Mouse (Mus musculus) hindbrain, embryonic 11.5 days (tissue): Measurements from ENCODE around the gene Brca2. TPM values are rescaled to one million over a fixed set of nuclear protein-coding genes. Genes with fewer than 3 reads are reported as not detected.

Source experiments
- ATAC-seq: fragments of 200-750 bp; cut with Nextera tagmentation; 2 replicates; pipeline ENCODE4 v1.8.0; 2017; ENCODE audit warnings: mild to moderate bottlenecking, moderate TSS enrichment, moderate library complexity; ENCODE audit not compliant: low FRiP score
- DNase-seq: peaks from one replicate; pipeline ENCODE4 v3.0.0-alpha.2; 2015; ENCODE audit warnings: low spot score
- H3K27ac ChIP-seq: fragments of 300-500 bp; sonication (generic); 2 replicates; pipeline ENCODE4 v1.5.1; 2014; ENCODE audit warnings: mild to moderate bottlenecking, low read depth, low read length
- H3K27me3 ChIP-seq: fragments of 300-500 bp; sonication (generic); 2 replicates; pipeline ENCODE4 v1.6.1; 2014; ENCODE audit warnings: mild to moderate bottlenecking, low read length, moderate library complexity, mixed read lengths; ENCODE audit not compliant: control insufficient read depth, insufficient read depth
- H3K36me3 ChIP-seq: fragments of 300-500 bp; sonication (generic); 2 replicates; pipeline ENCODE4 v1.6.1; 2014; ENCODE audit warnings: mild to moderate bottlenecking, low read length, moderate library complexity, mixed read lengths; ENCODE audit not compliant: control insufficient read depth, insufficient read depth
- H3K4me1 ChIP-seq: fragments of 300-500 bp; sonication (generic); replicated peaks from 2 replicates; pipeline ENCODE4 v1.6.1; 2014; ENCODE audit warnings: low read length, mixed read lengths; ENCODE audit not compliant: control insufficient read depth, insufficient read depth
- H3K4me2 ChIP-seq: fragments of 300-500 bp; sonication (generic); replicated peaks from 2 replicates; pipeline ENCODE4 v1.6.1; 2014; ENCODE audit warnings: mild to moderate bottlenecking, low read depth, low read length
- H3K4me3 ChIP-seq: fragments of 300-500 bp; sonication (generic); 2 replicates; pipeline ENCODE4 v1.5.1; 2014; ENCODE audit warnings: low read depth, low read length
- H3K9ac ChIP-seq: fragments of 300-500 bp; sonication (generic); 2 replicates; pipeline ENCODE4 v1.6.1; 2014; ENCODE audit warnings: low read depth, low read length
- H3K9me3 ChIP-seq: fragments of 300-500 bp; sonication (generic); 2 replicates; pipeline ENCODE4 v1.6.1; 2016; ENCODE audit warnings: low read length; ENCODE audit not compliant: control insufficient read depth
- WGBS: fragments of 180-500 bp; shearing (Covaris S2); extraction: QIAGEN DNeasy Blood & Tissue Kit; methylation state at CpG from one replicate; pipeline ENCODE4 v1.1.7; 2014; 5-methylcytosine and 5-hydroxymethylcytosine counted together
- polyA plus RNA-seq: library from polyadenylated mRNA; unstranded; fragments of >200 nt; fragmentation: Nextera tagmentation; extraction: Ambion mirVana; gene quantifications from 2 replicates; pipeline ENCODE4 v1.2.1, GENCODE M21; 2014

Brca2 gene
- polyA plus RNA-seq, 1 experiment from 2014 or later, result 25.8 TPM

DNA sequence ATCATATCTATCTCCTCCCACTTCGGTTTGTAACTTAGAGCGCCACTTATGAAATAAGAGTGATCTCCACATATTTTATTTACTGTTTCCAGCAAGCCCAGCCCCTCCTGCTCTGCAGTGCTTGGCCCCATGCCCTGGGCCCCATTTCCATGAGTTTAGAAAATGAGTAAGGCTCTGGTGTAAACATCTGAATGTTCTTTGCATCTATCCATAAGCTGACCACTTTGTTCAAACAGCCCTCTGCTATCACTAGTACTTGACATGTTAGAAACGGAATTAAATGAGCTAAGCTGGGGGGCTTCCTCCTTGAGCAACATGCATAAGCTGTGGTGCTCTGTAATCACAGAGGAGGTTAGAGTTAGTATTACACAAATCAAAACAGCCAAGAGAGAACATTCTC, 52.0 kb downstream of the Brca2 start:
- Histone ChIP-seq H3K4me2 (no peak overlapping the region), H3K27ac (no peak overlapping the region), H3K4me3 (no peak overlapping the region), H3K9ac (no peak overlapping the region), H3K36me3 (0 out of 2 replicates have a peak, but pooled peaks cover 2% of the 10 kb centered on the region), H3K9me3 (no peaks in the 10 kb centered on the region), H3K27me3 (no peaks in the 10 kb centered on the region), H3K4me1 (no peaks in the 10 kb centered on the region)
- DNase-seq (no peak), ATAC-seq (no peak)
- WGBS, result 97% methylated on average over 3 of the region's 3 CpGs

DNA sequence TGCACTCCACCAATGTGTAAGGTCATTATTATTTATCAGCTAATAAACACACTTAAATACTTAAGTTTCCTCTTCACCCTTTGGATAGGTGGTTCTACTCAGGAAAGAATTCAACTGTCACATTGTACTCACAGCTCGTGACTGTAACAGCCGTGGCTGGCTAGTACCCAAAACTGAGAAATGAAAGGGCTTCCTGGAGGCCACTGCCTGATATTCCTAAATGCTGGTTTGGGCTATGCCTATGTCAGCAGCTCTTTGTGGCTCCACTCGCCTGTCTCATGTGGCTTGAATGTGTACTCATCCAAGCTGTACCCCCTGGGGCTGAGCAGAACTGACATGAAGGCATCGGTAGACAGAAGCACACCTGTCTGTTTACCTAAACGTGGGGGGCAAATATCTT, 52.5 kb downstream of the Brca2 start:
- Histone ChIP-seq H3K4me1 (no peaks in the 10 kb centered on the region), H3K9me3 (no peaks in the 10 kb centered on the region), H3K4me2 (no peak overlapping the region), H3K36me3 (0 out of 2 replicates have a peak, but pooled peaks cover 2% of the 10 kb centered on the region), H3K27ac (no peak overlapping the region), H3K9ac (no peak overlapping the region), H3K4me3 (no peak overlapping the region), H3K27me3 (no peaks in the 10 kb centered on the region)
- WGBS, result 84% methylated on average over 5 of the region's 5 CpGs
- ATAC-seq (no peak), DNase-seq (no peak)

DNA sequence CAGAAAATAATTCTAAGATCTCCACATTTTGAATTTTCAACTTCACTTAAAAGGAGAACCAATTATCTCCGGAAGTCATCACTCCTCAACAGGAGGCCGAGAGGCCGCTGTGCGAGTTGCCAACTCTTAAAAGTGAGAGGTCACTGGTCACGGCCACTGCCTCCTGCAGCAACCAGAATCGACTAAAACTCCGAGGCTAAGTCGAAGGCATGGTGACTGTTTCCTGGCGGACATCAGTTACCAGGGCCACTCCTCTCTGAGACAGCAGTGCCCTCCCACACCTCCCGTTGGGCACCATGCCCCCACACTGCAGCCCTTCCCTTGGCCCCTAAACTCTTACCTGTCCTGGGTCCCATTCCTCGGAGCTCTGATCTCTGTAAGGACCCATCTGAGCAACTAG, 54.4 kb downstream of the Brca2 start:
- H3K4me2 ChIP-seq, result no peak overlapping the region
- no peak overlapping the region for H3K27ac ChIP-seq
- no peak overlapping the region for H3K9ac ChIP-seq
- DNase-seq, result no peak
- H3K36me3 ChIP-seq, result no peaks in the 10 kb centered on the region
- H3K4me1 ChIP-seq, result no peaks in the 10 kb centered on the region
- H3K27me3 ChIP-seq, result no peaks in the 10 kb centered on the region
- H3K4me3 ChIP-seq, result no peak overlapping the region
- WGBS, result 86% methylated on average over 11 of the region's 11 CpGs
- no peak for ATAC-seq
- no peaks in the 10 kb centered on the region for H3K9me3 ChIP-seq

DNA sequence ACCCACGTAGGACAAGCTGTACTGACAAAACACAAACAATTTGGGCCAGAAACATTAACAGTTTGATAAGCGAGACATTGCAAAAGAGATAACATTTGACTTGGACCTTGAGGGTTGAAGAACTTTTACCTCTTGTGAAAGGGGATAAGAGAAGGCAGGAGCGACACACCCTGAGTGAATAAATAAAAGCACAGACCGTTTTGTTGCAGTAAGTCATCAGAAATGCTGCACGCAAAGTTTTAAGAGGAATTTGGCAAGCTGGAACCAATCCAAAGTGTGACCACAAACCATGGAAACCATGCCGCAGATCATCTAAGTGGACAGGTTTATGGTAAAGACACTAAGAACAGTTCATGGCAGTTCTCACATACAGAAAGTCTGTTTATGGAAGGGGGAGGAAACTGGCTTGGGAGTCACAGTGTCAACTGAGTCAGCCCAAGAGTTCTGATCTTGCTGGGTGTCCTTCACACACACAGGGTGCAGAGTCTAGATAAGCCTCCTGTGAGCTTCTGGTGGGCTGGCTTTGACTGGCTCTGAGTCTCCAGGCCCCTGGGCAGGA, 56.3 kb downstream of the Brca2 start:
- no peaks in the 10 kb centered on the region for H3K4me1 ChIP-seq
- H3K36me3 ChIP-seq, result no peaks in the 10 kb centered on the region
- no peak overlapping the region for H3K27ac ChIP-seq
- no peak for DNase-seq
- no peak overlapping the region for H3K4me2 ChIP-seq
- H3K9me3 ChIP-seq, result no peaks in the 10 kb centered on the region
- 92% methylated on average over 6 of the region's 6 CpGs for WGBS
- no peak overlapping the region for H3K9ac ChIP-seq
- no peak for ATAC-seq
- no peaks in the 10 kb centered on the region for H3K27me3 ChIP-seq
- no peak overlapping the region for H3K4me3 ChIP-seq

DNA sequence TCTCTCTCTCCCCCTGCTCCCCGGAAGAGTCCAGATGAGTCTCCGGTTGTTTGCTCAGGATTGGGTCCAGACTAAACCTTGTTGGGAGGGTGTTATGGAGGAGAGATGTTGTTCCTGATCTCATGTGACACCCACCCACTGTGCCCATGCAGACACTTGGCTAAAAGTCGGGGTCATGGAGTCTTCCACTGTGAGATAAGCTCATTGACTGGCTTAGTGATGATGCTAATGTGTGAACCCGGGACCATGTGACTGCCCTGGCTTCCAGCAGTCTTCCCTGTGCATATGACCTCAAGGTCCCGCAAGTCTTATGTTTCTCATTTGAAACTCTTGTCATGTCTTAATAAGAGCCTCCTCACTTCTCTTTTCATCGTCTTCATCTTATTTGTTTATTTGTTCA, 58.8 kb downstream of the Brca2 start:
- no peak for DNase-seq
- no peak for ATAC-seq
- Histone ChIP-seq H3K9me3 (no peaks in the 10 kb centered on the region), H3K27me3 (no peaks in the 10 kb centered on the region), H3K4me1 (no peaks in the 10 kb centered on the region), H3K36me3 (no peaks in the 10 kb centered on the region), H3K4me3 (no peak overlapping the region), H3K4me2 (no peak overlapping the region), H3K9ac (no peak overlapping the region), H3K27ac (no peak overlapping the region)
- WGBS, result 69% methylated on average over 6 of the region's 6 CpGs

DNA sequence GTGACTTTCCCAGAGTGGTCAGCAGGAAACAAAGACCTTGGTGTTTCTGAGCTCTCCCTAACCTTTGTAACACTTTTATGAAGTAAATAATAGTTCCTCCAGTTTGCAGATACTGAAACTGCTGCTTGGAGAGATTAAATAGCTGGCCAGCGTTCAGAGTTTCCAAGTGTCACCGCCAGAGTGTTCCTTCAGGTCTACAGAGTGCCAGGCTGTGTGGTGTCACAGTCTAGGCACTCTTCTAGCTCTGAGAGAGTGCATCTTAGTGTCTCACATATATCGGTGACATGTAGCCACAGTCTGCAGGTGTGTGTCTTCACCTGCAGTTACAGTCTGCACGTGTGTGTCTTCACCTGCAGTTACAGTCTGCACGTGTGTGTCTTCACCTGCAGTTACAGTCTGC, 60.8 kb downstream of the Brca2 start:
- H3K4me3 ChIP-seq, result no peak overlapping the region
- no peak for DNase-seq
- no peak for ATAC-seq
- no peak overlapping the region for H3K27ac ChIP-seq
- H3K36me3 ChIP-seq, result no peaks in the 10 kb centered on the region
- H3K4me2 ChIP-seq, result no peak overlapping the region
- no peaks in the 10 kb centered on the region for H3K4me1 ChIP-seq
- WGBS, result 85% methylated on average over 5 of the region's 5 CpGs
- H3K27me3 ChIP-seq, result no peaks in the 10 kb centered on the region
- no peak overlapping the region for H3K9ac ChIP-seq
- H3K9me3 ChIP-seq, result no peaks in the 10 kb centered on the region

DNA sequence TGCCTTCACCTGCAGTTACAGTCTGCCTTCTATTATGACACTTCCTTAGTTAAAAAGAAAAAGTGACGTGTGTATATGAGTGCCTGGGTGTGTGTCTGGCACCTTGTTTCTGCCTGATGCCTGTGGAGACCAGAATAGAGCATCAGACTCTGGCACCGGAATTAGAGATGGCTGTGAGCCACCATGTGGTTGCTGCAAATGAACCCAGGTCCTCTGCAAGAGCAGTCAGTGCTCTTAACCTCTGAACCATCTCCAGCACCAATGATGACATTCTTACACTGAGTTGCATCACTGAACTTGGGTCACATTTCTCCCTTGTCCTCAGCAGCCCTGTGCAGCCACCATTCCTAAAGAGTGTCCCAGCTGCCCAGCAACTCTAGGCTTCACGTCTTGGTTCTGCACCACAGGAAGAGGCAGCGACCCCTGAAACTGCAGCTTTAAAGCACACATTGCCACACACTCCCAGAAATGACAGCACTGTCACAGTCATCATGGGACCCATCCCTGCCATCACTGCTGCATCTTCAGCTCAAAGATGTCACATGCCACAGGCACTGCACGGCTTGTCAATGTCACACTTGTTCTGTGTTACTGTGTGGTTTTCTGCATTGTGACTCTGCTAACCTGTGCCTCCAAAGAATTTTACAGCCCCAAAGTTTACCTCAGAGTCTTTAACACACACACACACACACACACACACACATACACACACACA, 61.3 kb downstream of the Brca2 start:
- Histone ChIP-seq H3K9ac (no peak overlapping the region), H3K9me3 (no peaks in the 10 kb centered on the region), H3K27me3 (no peaks in the 10 kb centered on the region), H3K27ac (no peak overlapping the region), H3K4me2 (no peak overlapping the region), H3K36me3 (no peaks in the 10 kb centered on the region), H3K4me3 (no peak overlapping the region), H3K4me1 (no peaks in the 10 kb centered on the region)
- DNase-seq, result no peak
- WGBS, result 82% methylated on average over 5 of the region's 5 CpGs
- no peak for ATAC-seq

DNA sequence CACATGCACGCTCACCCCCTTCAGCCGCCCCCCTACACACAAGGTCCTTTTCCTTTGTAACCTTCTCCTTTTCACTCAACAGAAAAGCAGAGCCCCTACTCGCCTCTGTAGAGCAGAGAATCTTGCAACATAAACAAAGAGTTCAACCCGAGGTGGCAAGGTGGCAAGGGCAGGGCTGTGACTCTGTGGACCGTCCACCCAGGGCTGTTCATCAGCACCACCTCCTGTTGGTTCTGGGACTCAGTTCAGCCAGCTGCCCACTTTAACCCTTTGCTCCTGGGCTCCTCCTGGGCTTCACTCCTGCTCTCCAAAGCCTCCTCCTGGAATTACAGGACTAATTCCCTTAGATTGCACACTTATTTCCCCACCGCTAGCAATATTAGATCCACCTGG, 61.9 kb downstream of the Brca2 start:
- Histone ChIP-seq H3K4me1 (no peaks in the 10 kb centered on the region), H3K9me3 (no peaks in the 10 kb centered on the region), H3K4me3 (no peak overlapping the region), H3K4me2 (no peak overlapping the region), H3K27me3 (no peaks in the 10 kb centered on the region), H3K36me3 (no peaks in the 10 kb centered on the region), H3K9ac (no peak overlapping the region), H3K27ac (no peak overlapping the region)
- DNase-seq (no peak), ATAC-seq (no peak)
- 51% methylated on average over 6 of the region's 6 CpGs for WGBS

DNA sequence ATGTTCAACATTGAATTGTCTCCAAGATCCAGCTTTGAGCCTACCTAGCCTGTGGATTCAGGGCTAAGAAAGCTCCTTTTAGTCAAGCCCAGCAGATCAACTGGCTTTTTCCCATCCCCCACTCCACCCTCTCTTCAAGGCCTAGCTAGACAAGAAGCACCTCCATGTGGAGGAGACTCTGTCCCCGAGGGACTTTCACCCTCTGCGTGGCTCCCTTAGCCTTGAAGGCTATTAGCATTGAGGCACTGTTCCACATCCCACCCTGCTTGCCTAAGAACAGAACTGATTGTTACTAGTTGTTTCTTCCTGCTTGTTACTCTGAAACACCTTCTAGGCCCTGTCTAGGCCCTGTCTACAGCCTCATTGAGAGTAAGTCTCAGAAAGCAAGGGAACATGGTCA, 67.5 kb downstream of the Brca2 start:
- 65% methylated on average over 2 of the region's 2 CpGs for WGBS
- H3K9me3 ChIP-seq, result no peaks in the 10 kb centered on the region
- DNase-seq (no peak), ATAC-seq (no peak)
- no peak overlapping the region for H3K4me3 ChIP-seq
- H3K9ac ChIP-seq, result no peak overlapping the region
- H3K4me2 ChIP-seq, result no peak overlapping the region
- H3K27me3 ChIP-seq, result peaks cover 18% of the 10 kb centered on the region
- no peak overlapping the region for H3K27ac ChIP-seq
- H3K4me1 ChIP-seq, result peaks cover 7% of the 10 kb centered on the region; the same call in 1 of the 2 replicates
- no peaks in the 10 kb centered on the region for H3K36me3 ChIP-seq
